Mouse (Mus musculus) liver, embryonic 14.5 days (tissue): ENCODE measurements around the gene Ppbp. TPM values are rescaled to one million over a fixed set of nuclear protein-coding genes. Genes with fewer than 3 reads are reported as not detected.
"Not testable (repeated sequence)": the region's sequence is repeated elsewhere in the genome, so short reads cannot be mapped to it uniquely, and the experiment has no call there.

Experiments
- ATAC-seq: fragments of 200-750 bp; cut with Nextera tagmentation; 2 replicates; pipeline ENCODE4 v1.8.0; 2017; ENCODE audit warnings: moderate number of reproducible peaks, mild to moderate bottlenecking, moderate library complexity; ENCODE audit not compliant: insufficient read depth
- DNase-seq, 3 experiments: peaks; one replicate each; pipeline ENCODE4 v3.0.0-alpha.2; 2012 to 2013; ENCODE audit warnings: low read depth in 3 of 3, low spot score in 3 of 3
- H3K27ac ChIP-seq: fragments of 300-500 bp; sonication (generic); 2 replicates; pipeline ENCODE4 v1.5.1; 2014; ENCODE audit warnings: moderate library complexity, mild to moderate bottlenecking, control low read depth, inconsistent platforms
- H3K27me3 ChIP-seq: fragments of 300-500 bp; sonication (generic); 2 replicates; pipeline ENCODE4 v1.6.1; 2014; ENCODE audit warnings: mild to moderate bottlenecking, low read length, moderate library complexity; ENCODE audit not compliant: control insufficient read depth, insufficient read depth
- H3K36me3 ChIP-seq: fragments of 300-500 bp; sonication (generic); replicated peaks from 2 replicates; pipeline ENCODE4 v1.6.1; 2014; ENCODE audit warnings: low read depth; ENCODE audit not compliant: control insufficient read depth, insufficient read depth
- H3K4me1 ChIP-seq, 2 experiments: fragments of 200-500 bp in 1 of 2; fragments of 300-500 bp in 1 of 2; sonication (generic) in 1 of 2; replicated peaks; 2 replicates each; pipeline ENCODE4 v1.6.1; 2012 to 2014; ENCODE audit warnings: antibody characterized with exemption in 1 of 2, inconsistent platforms in 1 of 2, low read length in 1 of 2; ENCODE audit not compliant: control insufficient read depth in 2 of 2, insufficient read depth in 2 of 2
- H3K4me2 ChIP-seq: fragments of 300-500 bp; sonication (generic); 2 replicates; pipeline ENCODE4 v1.6.1; 2014; ENCODE audit warnings: low read depth, mild to moderate bottlenecking, control low read depth, moderate library complexity
- H3K4me3 ChIP-seq, 2 experiments: fragments of 200-500 bp in 1 of 2; fragments of 300-500 bp in 1 of 2; sonication (generic) in 1 of 2; 2 replicates each; pipeline ENCODE4 v1.5.1; 2012 to 2014; ENCODE audit warnings: low read depth in 2 of 2, low read length in 2 of 2, mild to moderate bottlenecking in 2 of 2, control low read depth in 1 of 2, inconsistent platforms in 1 of 2, moderate library complexity in 1 of 2; ENCODE audit not compliant: insufficient read depth in 1 of 2
- H3K9ac ChIP-seq: fragments of 300-500 bp; sonication (generic); replicated peaks from 2 replicates; pipeline ENCODE4 v1.6.1; 2014; ENCODE audit warnings: mild to moderate bottlenecking, control low read depth, moderate library complexity
- H3K9me3 ChIP-seq: fragments of 300-500 bp; sonication (generic); 2 replicates; pipeline ENCODE4 v1.6.1; 2016; ENCODE audit warnings: low read length, mixed read lengths; ENCODE audit not compliant: control insufficient read depth
- CTCF ChIP-seq: IDR thresholded peaks from 2 replicates; pipeline ENCODE4 v1.5.1; 2016; ENCODE audit warnings: antibody characterized with exemption, low read depth, control low read depth
- EP300 ChIP-seq: IDR thresholded peaks from 2 replicates; pipeline ENCODE4 v1.6.1; 2016; ENCODE audit warnings: antibody characterized with exemption, low read depth
- WGBS: fragments of 180-500 bp; shearing (Covaris S2); extraction: QIAGEN DNeasy Blood & Tissue Kit; methylation state at CpG from one replicate; pipeline ENCODE4 v1.1.7; 2014; ENCODE audit not compliant: insufficient replicate concordance; 5-methylcytosine and 5-hydroxymethylcytosine counted together
- polyA plus RNA-seq, 2 experiments: library from polyadenylated mRNA; depleted of rRNA in 1 of 2; stranded (reverse) in 1 of 2; unstranded in 1 of 2; fragments of >200 nt; fragmentation: Nextera tagmentation in 1 of 2; extraction: Ambion mirVana in 1 of 2; gene quantifications; 2 replicates each; pipeline versions ENCODE4 v1.2.1 to v1.2.3; 2012 to 2014

Ppbp gene
- polyA plus RNA-seq, 2 experiments, result 129 to 176 TPM

GRCm38 (mm10) chr5:90785659-90786588 lies 17.6 kb downstream of the Ppbp start, which contains the start of gene Cxcl3:
Cxcl3 (plus strand) TSS chr5:90786103.
- Histone ChIP-seq H3K9ac (no peak within 1 kb of the TSS), H3K36me3 (no peaks in the 10 kb centered on the region), H3K4me3 (peak within 1 kb of the TSS; percentile 4 to 42; a peak in 1 of 4 replicates), H3K4me1 (peaks cover 0 to 2% of the 10 kb centered on the region in 2 experiments; a peak in 1 of 4 replicates), H3K27me3 (no peaks in the 10 kb centered on the region), H3K27ac (no peak within 1 kb of the TSS), H3K9me3 (no peaks in the 10 kb centered on the region), H3K4me2 (peak within 1 kb of the TSS; percentile 62)
- peak in 1 of 3 experiments; percentile 7 for DNase-seq
- peak; percentile 43; the same call in 1 of the 2 replicates for ATAC-seq
- WGBS, result 18% methylated on average over 26 of the region's 26 CpGs
- TF ChIP-seq EP300 (no peak), CTCF (peak; percentile 45)

DNA sequence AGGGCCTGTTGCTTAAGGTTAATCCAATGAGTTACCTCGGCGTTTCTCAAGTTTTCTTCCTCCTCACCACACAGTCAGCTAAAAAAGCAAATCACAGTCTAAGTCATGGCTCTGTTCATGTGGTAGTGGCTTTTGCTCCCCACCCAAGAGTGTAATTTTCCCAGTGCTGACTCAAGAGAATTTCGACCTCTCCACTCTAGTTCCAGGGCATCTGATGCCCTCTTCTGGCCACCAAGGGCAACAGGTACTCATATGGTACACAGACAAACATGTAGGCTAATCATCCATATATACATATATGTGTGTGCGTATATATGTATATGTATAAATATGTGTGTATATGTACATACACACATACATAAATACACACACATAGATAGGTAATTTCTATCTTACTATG lies 19.8 kb downstream of the Ppbp start:
- ATAC-seq (no peak), DNase-seq (no peak)
- Histone ChIP-seq H3K4me1 (peaks cover 0 to 2% of the 10 kb centered on the region in 2 experiments; a peak in 1 of 4 replicates), H3K4me3 (no peak overlapping the region), H3K27me3 (no peaks in the 10 kb centered on the region), H3K27ac (no peak overlapping the region), H3K36me3 (no peaks in the 10 kb centered on the region), H3K9me3 (no peaks in the 10 kb centered on the region), H3K9ac (no peak overlapping the region), H3K4me2 (no peak overlapping the region)
- TF ChIP-seq CTCF, result peak; percentile 33; the same call in 1 of the 2 replicates
- TF ChIP-seq EP300, result no peak
- WGBS, result 56% methylated on average over 4 of the region's 4 CpGs

DNA sequence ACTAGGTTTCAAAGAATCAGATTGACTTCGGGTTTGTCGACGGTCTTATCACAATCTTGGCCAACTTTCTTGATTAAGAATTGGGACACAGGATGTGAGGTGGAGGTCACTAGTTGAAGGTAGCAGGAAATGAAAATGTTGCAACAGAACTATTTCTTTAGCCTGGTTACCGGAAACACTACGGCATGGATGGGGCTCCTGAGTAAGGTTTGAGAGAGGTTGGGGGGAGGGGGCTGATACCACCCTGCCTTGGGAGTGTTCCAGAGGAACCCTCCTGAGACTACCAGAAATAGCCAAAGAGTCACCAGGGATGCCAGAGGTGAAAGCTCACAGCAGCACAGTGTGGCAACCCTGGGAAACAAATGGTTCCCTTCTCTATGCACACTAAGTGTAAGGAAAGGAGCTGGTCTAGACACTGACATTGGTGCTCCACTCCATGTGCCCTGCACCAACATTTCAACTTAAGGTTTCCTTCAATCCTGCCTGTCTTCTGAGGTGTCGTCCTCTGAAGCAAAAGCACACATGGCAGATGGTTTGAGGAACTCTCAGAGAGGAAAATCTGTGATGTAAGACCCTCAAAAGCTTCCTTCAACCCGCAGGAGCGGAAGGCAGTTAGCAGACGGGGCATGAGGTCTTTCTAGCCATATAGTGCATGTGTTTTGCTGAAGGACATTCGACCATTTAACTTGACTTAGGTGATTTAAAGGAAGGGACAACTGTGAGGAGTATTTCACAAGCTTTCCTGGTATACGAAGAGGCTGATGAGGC lies 21.2 kb downstream of the Ppbp start:
- 21% methylated on average over 11 of the region's 11 CpGs for WGBS
- H3K4me1 ChIP-seq, result peaks cover 0 to 2% of the 10 kb centered on the region in 2 experiments; a peak in 1 of 4 replicates
- H3K4me2 ChIP-seq, result no peak overlapping the region
- no peaks in the 10 kb centered on the region for H3K9me3 ChIP-seq
- H3K36me3 ChIP-seq, result no peaks in the 10 kb centered on the region
- TF ChIP-seq CTCF, result no peak
- H3K9ac ChIP-seq, result no peak overlapping the region
- H3K4me3 ChIP-seq, result no peak overlapping the region
- no peak for ATAC-seq
- H3K27me3 ChIP-seq, result no peaks in the 10 kb centered on the region
- no peak overlapping the region for H3K27ac ChIP-seq
- no peak for DNase-seq

DNA sequence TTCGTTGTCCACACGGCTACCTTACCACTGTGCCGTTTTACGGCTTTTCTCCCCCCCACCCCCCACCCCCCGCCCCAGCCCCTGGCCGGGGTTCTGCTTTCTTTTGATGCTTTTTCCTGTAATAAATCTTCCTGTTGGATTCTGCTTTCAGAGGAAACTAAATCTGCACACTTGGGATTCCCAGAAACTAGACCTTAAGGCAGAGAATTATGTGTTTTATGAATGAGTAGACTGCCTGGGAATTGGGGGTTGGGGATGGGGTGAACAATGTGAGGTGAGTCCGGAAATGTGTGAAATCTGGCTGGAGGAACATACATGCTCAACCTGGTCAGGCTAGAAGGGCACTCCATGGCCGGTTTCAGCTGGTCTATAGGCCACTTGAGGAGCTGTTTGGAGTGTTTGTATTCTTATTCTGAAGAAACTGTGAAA lies 21.8 kb downstream of the Ppbp start:
- WGBS, result 19% methylated on average over 8 of the region's 8 CpGs
- DNase-seq, result no peak
- H3K4me3 ChIP-seq, result no peak overlapping the region
- no peaks in the 10 kb centered on the region for H3K27me3 ChIP-seq
- H3K4me1 ChIP-seq, result peaks cover 0 to 2% of the 10 kb centered on the region in 2 experiments; a peak in 1 of 4 replicates
- no peak overlapping the region for H3K9ac ChIP-seq
- H3K9me3 ChIP-seq, result no peaks in the 10 kb centered on the region
- ATAC-seq, result no peak
- no peak overlapping the region for H3K27ac ChIP-seq
- H3K4me2 ChIP-seq, result no peak overlapping the region
- TF ChIP-seq CTCF (no peak), EP300 (no peak)
- no peaks in the 10 kb centered on the region for H3K36me3 ChIP-seq

GRCm38 (mm10) chr5:90794195-90794625 lies 25.9 kb downstream of the Ppbp start, which contains the start of gene Cxcl15:
Cxcl15 (plus strand) TSS chr5:90794534.
- no peaks in the 10 kb centered on the region for H3K9me3 ChIP-seq
- no peak within 1 kb of the TSS for H3K4me3 ChIP-seq
- H3K4me2 ChIP-seq, result no peak within 1 kb of the TSS
- H3K27ac ChIP-seq, result no peak within 1 kb of the TSS
- DNase-seq (no peak), ATAC-seq (no peak)
- H3K4me1 ChIP-seq, result no peaks in the 10 kb centered on the region
- no peaks in the 10 kb centered on the region for H3K36me3 ChIP-seq
- no peaks in the 10 kb centered on the region for H3K27me3 ChIP-seq
- H3K9ac ChIP-seq, result no peak within 1 kb of the TSS
- WGBS, result 47% methylated on average over 5 of the region's 5 CpGs
- TF ChIP-seq CTCF (no peak), EP300 (no peak)

- not testable (repeated sequence) for H3K4me1 ChIP-seq, ATAC-seq, H3K27ac ChIP-seq, H3K4me2 ChIP-seq, H3K9me3 ChIP-seq, H3K4me3 ChIP-seq, DNase-seq, H3K36me3 ChIP-seq, H3K27me3 ChIP-seq, H3K9ac ChIP-seq
- 51% methylated on average over 2 of the region's 2 CpGs for WGBS
Measured at GRCm38 (mm10) chr5:90795392-90795791, 27.1 kb downstream of the Ppbp start.
